Mouse (Mus musculus) hindbrain, embryonic 11.5 days (tissue): ENCODE data around the gene Slc9a9. TPM values are rescaled to one million over a fixed set of nuclear protein-coding genes. Genes with fewer than 3 reads are reported as not detected.
A peak's percentile ranks its signal among the peaks of the same experiment; 100 is the strongest.

Source experiments
- ATAC-seq: fragments of 200-750 bp; cut with Nextera tagmentation; 2 replicates; pipeline ENCODE4 v1.8.0; 2017; ENCODE audit warnings: mild to moderate bottlenecking, moderate TSS enrichment, moderate library complexity; ENCODE audit not compliant: low FRiP score
- DNase-seq: peaks from one replicate; pipeline ENCODE4 v3.0.0-alpha.2; 2015; ENCODE audit warnings: low spot score
- H3K27ac ChIP-seq: fragments of 300-500 bp; sonication (generic); 2 replicates; pipeline ENCODE4 v1.5.1; 2014; ENCODE audit warnings: mild to moderate bottlenecking, low read depth, low read length
- H3K27me3 ChIP-seq: fragments of 300-500 bp; sonication (generic); 2 replicates; pipeline ENCODE4 v1.6.1; 2014; ENCODE audit warnings: mild to moderate bottlenecking, low read length, moderate library complexity, mixed read lengths; ENCODE audit not compliant: control insufficient read depth, insufficient read depth
- H3K36me3 ChIP-seq: fragments of 300-500 bp; sonication (generic); 2 replicates; pipeline ENCODE4 v1.6.1; 2014; ENCODE audit warnings: mild to moderate bottlenecking, low read length, moderate library complexity, mixed read lengths; ENCODE audit not compliant: control insufficient read depth, insufficient read depth
- H3K4me1 ChIP-seq: fragments of 300-500 bp; sonication (generic); replicated peaks from 2 replicates; pipeline ENCODE4 v1.6.1; 2014; ENCODE audit warnings: low read length, mixed read lengths; ENCODE audit not compliant: control insufficient read depth, insufficient read depth
- H3K4me2 ChIP-seq: fragments of 300-500 bp; sonication (generic); replicated peaks from 2 replicates; pipeline ENCODE4 v1.6.1; 2014; ENCODE audit warnings: mild to moderate bottlenecking, low read depth, low read length
- H3K4me3 ChIP-seq: fragments of 300-500 bp; sonication (generic); 2 replicates; pipeline ENCODE4 v1.5.1; 2014; ENCODE audit warnings: low read depth, low read length
- H3K9ac ChIP-seq: fragments of 300-500 bp; sonication (generic); 2 replicates; pipeline ENCODE4 v1.6.1; 2014; ENCODE audit warnings: low read depth, low read length
- H3K9me3 ChIP-seq: fragments of 300-500 bp; sonication (generic); 2 replicates; pipeline ENCODE4 v1.6.1; 2016; ENCODE audit warnings: low read length; ENCODE audit not compliant: control insufficient read depth
- WGBS: fragments of 180-500 bp; shearing (Covaris S2); extraction: QIAGEN DNeasy Blood & Tissue Kit; methylation state at CpG from one replicate; pipeline ENCODE4 v1.1.7; 2014; 5-methylcytosine and 5-hydroxymethylcytosine counted together
- polyA plus RNA-seq: library from polyadenylated mRNA; unstranded; fragments of >200 nt; fragmentation: Nextera tagmentation; extraction: Ambion mirVana; gene quantifications from 2 replicates; pipeline ENCODE4 v1.2.1, GENCODE M21; 2014

Slc9a9 gene
- polyA plus RNA-seq, 1 experiment from 2014 or later: 3.8 TPM

DNA sequence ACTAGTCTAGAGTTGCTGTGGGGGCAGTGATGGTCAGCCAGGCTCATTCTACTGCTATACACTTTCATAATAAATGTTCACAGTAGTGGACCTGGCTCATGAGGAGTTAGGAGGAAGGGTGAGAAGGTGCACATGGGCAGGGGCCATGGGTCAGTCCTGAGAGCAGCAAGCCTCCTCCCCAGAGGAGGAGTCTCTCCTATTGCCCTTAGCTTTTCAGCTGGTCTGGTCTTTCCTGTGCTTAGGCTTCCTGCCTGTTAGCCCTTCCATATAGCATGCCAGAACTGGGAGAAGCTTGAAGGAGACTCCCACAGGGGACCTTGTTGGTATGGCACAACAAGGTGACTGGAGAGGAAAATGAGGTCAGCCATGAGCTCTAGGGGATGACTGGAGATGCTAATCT is 410.2 kb downstream of the Slc9a9 start:
- Histone ChIP-seq H3K4me2 (no peak overlapping the region), H3K27ac (no peak overlapping the region), H3K4me3 (no peak overlapping the region), H3K27me3 (no peaks in the 10 kb centered on the region), H3K9me3 (no peaks in the 10 kb centered on the region), H3K4me1 (no peaks in the 10 kb centered on the region), H3K9ac (no peak overlapping the region), H3K36me3 (no peaks in the 10 kb centered on the region)
- no peak for ATAC-seq
- DNase-seq: no peak

GRCm38 (mm10) chr9:95086109-95086821 is 416.6 kb downstream of the Slc9a9 start:
- 53% methylated on average over 8 of the region's 8 CpGs for WGBS

DNA sequence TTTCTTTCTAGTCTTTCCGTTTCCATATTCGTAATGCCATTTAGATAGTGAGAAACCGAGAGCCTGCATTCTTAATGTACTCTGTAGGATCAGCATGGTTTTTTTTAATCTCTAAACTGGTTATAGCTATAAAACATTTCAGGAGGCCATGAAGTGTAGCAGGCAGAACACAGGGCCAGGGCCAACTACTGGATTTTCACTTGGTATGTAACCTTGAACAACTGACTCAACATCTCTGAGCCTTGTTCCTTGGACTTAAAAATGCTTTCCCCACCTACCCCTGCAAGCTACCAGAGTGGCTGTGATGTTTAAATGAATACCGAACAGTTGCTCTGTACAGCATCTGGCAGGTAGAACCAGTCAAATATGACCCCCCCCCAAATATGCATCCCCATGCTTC is 418.5 kb downstream of the Slc9a9 start:
- H3K27me3 ChIP-seq: no peaks in the 10 kb centered on the region
- H3K9ac ChIP-seq: no peak overlapping the region
- 96% methylated on average over 4 of the region's 4 CpGs for WGBS
- ATAC-seq: no peak
- no peak overlapping the region for H3K27ac ChIP-seq
- no peaks in the 10 kb centered on the region for H3K9me3 ChIP-seq
- H3K36me3 ChIP-seq: no peaks in the 10 kb centered on the region
- H3K4me2 ChIP-seq: no peak overlapping the region
- DNase-seq: no peak
- no peaks in the 10 kb centered on the region; the same call in 1 of the 2 replicates for H3K4me1 ChIP-seq
- no peak overlapping the region for H3K4me3 ChIP-seq

More at GRCm38 (mm10) chr9:95086109-95086821, 416.6 kb downstream of the Slc9a9 start:
- ATAC-seq (peak; percentile 32; the same call in 1 of the 2 replicates), DNase-seq (no peak)
- Histone ChIP-seq H3K4me2 (no peak overlapping the region), H3K4me3 (no peak overlapping the region), H3K9ac (no peak overlapping the region), H3K27me3 (no peaks in the 10 kb centered on the region), H3K27ac (no peak overlapping the region), H3K36me3 (no peaks in the 10 kb centered on the region), H3K4me1 (no peaks in the 10 kb centered on the region; the same call in 1 of the 2 replicates), H3K9me3 (no peaks in the 10 kb centered on the region)

- H3K9me3 ChIP-seq: no peaks in the 10 kb centered on the region
- H3K4me3 ChIP-seq: no peak overlapping the region
- DNase-seq (no peak), ATAC-seq (no peak; the same call in 1 of the 2 replicates)
- H3K36me3 ChIP-seq: no peaks in the 10 kb centered on the region
- no peak overlapping the region for H3K9ac ChIP-seq
- H3K4me1 ChIP-seq: no peaks in the 10 kb centered on the region; the same call in 1 of the 2 replicates
- no peak overlapping the region for H3K27ac ChIP-seq
- WGBS: 27% methylated on average over 6 of the region's 6 CpGs
- no peaks in the 10 kb centered on the region for H3K27me3 ChIP-seq
- H3K4me2 ChIP-seq: no peak overlapping the region
Measured at GRCm38 (mm10) chr9:95089050-95089449, 419.3 kb downstream of the Slc9a9 start.

DNA sequence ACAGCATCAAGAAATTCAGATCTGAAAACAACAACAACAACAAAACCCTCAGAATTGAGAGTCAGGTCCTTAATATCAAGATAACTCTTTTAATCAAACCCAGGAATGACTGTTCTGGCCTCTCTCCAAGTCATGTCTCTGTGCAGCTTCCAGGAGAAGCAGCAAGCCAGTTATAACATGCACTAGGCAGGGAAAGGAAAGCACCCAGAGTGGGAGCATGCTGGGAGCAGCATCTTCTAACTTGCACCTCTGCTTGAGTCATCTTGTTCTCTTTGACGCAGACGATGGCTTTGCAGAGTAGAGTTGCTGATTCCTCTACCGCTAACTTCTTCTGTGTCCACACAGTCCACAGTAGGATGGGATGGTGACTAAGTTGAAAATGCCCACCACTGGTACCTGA is 426.8 kb downstream of the Slc9a9 start:
- Histone ChIP-seq H3K27ac (no peak overlapping the region), H3K4me3 (no peak overlapping the region), H3K9ac (no peak overlapping the region), H3K36me3 (no peaks in the 10 kb centered on the region), H3K9me3 (no peaks in the 10 kb centered on the region), H3K4me1 (no peaks in the 10 kb centered on the region), H3K4me2 (no peak overlapping the region), H3K27me3 (no peaks in the 10 kb centered on the region)
- ATAC-seq (no peak), DNase-seq (no peak)
- WGBS: 97% methylated on average over 3 of the region's 3 CpGs

DNA sequence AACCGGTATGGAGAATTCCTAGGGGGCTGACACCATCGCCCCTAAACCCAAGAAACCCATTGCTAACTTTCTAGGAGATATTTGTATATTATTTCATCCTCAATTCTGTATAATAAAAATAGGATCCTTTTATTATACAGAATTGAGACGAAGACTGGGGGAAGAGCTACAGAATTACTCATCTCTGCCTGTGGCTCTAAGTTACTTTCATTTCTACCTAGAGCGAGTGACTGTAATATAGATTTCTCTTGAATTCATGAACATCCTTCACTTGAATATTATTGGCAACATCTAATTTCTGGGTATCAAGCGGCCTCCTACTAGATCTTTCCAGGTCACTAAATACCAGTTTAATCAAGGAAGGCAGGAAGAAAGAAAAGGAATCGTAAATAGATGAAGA is 436.1 kb downstream of the Slc9a9 start:
- H3K27me3 ChIP-seq: no peaks in the 10 kb centered on the region
- no peak overlapping the region for H3K4me3 ChIP-seq
- no peaks in the 10 kb centered on the region for H3K9me3 ChIP-seq
- no peak overlapping the region for H3K9ac ChIP-seq
- DNase-seq (no peak), ATAC-seq (no peak)
- H3K4me1 ChIP-seq: no peaks in the 10 kb centered on the region
- H3K4me2 ChIP-seq: no peak overlapping the region
- 89% methylated on average over 6 of the region's 6 CpGs for WGBS
- no peak overlapping the region for H3K27ac ChIP-seq
- H3K36me3 ChIP-seq: no peaks in the 10 kb centered on the region

DNA sequence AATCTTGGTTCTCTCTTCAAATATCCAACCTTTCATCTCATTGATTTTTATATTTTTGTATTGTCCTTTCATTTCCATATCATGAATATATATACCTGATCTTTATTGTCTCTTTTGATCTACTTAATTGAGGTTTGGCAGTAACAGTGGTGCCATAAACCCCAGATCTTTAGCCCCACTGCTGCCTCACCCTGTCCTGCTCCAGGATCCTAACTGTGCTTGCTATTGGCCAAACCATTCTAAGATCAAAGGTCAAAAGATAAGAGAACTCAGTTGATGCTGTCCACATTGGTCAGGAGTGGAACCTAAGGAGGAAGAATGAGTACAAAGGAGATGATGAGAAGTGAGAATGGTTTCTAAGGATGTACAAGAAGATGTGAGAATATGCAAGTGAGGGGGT is 440.1 kb downstream of the Slc9a9 start:
- no peaks in the 10 kb centered on the region for H3K36me3 ChIP-seq
- DNase-seq (no peak), ATAC-seq (no peak)
- no peaks in the 10 kb centered on the region for H3K27me3 ChIP-seq
- no peaks in the 10 kb centered on the region for H3K4me1 ChIP-seq
- no peaks in the 10 kb centered on the region for H3K9me3 ChIP-seq
- no peak overlapping the region for H3K27ac ChIP-seq
- no peak overlapping the region for H3K9ac ChIP-seq
- no peak overlapping the region for H3K4me3 ChIP-seq
- no peak overlapping the region for H3K4me2 ChIP-seq

DNA sequence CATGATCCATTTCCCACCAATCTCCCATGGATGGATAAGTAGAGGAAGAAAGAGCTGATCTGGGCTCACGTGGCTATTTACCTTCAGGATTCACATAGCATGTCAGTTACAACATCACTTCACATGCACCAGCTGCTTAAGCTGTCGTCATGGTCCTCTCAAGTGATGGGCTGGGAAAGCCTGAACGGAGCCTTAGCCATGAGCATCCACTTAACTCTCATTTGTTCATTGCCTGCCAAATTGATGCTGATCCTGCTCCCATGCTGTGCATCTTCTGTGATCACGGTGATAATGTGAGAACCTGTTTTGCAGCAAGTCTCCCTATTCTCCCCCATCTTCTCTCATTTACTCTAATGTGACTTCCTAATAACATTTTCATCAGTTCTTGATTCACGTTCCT is 441.1 kb downstream of the Slc9a9 start:
- Histone ChIP-seq H3K36me3 (no peaks in the 10 kb centered on the region), H3K9ac (no peak overlapping the region), H3K4me1 (no peaks in the 10 kb centered on the region), H3K27me3 (no peaks in the 10 kb centered on the region), H3K4me3 (no peak overlapping the region), H3K4me2 (no peak overlapping the region), H3K27ac (no peak overlapping the region), H3K9me3 (no peaks in the 10 kb centered on the region)
- WGBS: 69% methylated on average over 5 of the region's 5 CpGs
- DNase-seq (no peak), ATAC-seq (no peak)

GRCm38 (mm10) chr9:95111732-95112131 is 442.0 kb downstream of the Slc9a9 start:
- no peak overlapping the region for H3K4me2 ChIP-seq
- H3K9ac ChIP-seq: no peak overlapping the region
- H3K4me1 ChIP-seq: no peaks in the 10 kb centered on the region
- DNase-seq (no peak), ATAC-seq (no peak)
- no peak overlapping the region for H3K4me3 ChIP-seq
- H3K27me3 ChIP-seq: no peaks in the 10 kb centered on the region
- no peaks in the 10 kb centered on the region for H3K9me3 ChIP-seq
- no peaks in the 10 kb centered on the region for H3K36me3 ChIP-seq
- no peak overlapping the region for H3K27ac ChIP-seq
- WGBS: 89% methylated on average over 1 of the region's 1 CpGs
